Mouse (Mus musculus) neutrophil, adult 5-6 weeks (primary cell): ENCODE data around the gene Sema6c. TPM values are rescaled to one million over a fixed set of nuclear protein-coding genes. Genes with fewer than 3 reads are reported as not detected.
"Not testable (repeated sequence)": the region's sequence is repeated elsewhere in the genome, so short reads cannot be mapped to it uniquely, and the experiment has no call there.

Source experiments
- ATAC-seq: fragments of 151-379, 151-347 bp; 2 replicates; pipeline ENCODE4 v1.8.0; 2017; ENCODE audit warnings: mild to moderate bottlenecking, moderate TSS enrichment; ENCODE audit not compliant: insufficient number of reproducible peaks, poor library complexity, low FRiP score, severe bottlenecking; ENCODE audit errors: extremely low read depth
- total RNA-seq: library from RNA; stranded (forward); fragments of 200-1000 nt; gene quantifications from 2 replicates; pipeline ENCODE4 v1.2.3, GENCODE M21; 2017

The Sema6c gene
- total RNA-seq: 0.49 TPM in 1 of 2 replicates, not detected in the other

GRCm38 (mm10) chr3:95159987-95160963 lies at the start of gene Sema6c:
Gene Sema6c, plus strand, starts transcription at chr3:95160457.
- peak; percentile 98 for ATAC-seq

- ATAC-seq: peak; percentile 87
Observed at GRCm38 (mm10) chr3:95110911-95111726, 49.1 kb upstream of the Sema6c start, which contains the start of gene Vps72. Gene Vps72, plus strand, starts transcription at chr3:95111022.

- ATAC-seq: no peak
Observed at GRCm38 (mm10) chr3:95112760-95113159, 47.5 kb upstream of the Sema6c start.

GRCm38 (mm10) chr3:95117751-95118150 lies 42.5 kb upstream of the Sema6c start:
- no peak for ATAC-seq

GRCm38 (mm10) chr3:95121580-95121979 lies 38.7 kb upstream of the Sema6c start:
- no peak for ATAC-seq

- peak; percentile 42; the same call in 1 of the 2 replicates for ATAC-seq
Observed at GRCm38 (mm10) chr3:95124246-95124645, 36.0 kb upstream of the Sema6c start, which contains the start of gene Tmod4. Gene Tmod4, plus strand, starts transcription at chr3:95124476.

- no peak for ATAC-seq
Observed at GRCm38 (mm10) chr3:95124972-95125371, 35.3 kb upstream of the Sema6c start.

- ATAC-seq: no peak
Observed at GRCm38 (mm10) chr3:95129226-95129651, 31.0 kb upstream of the Sema6c start.

GRCm38 (mm10) chr3:95130081-95130480 lies 30.2 kb upstream of the Sema6c start:
- no peak for ATAC-seq

GRCm38 (mm10) chr3:95132389-95132788 lies 27.9 kb upstream of the Sema6c start:
- ATAC-seq: not testable (repeated sequence)

- no peak for ATAC-seq
Observed at GRCm38 (mm10) chr3:95133176-95133575, 27.1 kb upstream of the Sema6c start.

GRCm38 (mm10) chr3:95133680-95134101 lies 26.6 kb upstream of the Sema6c start, which contains the start of the genes Scnm1 and Lysmd1:
Gene Scnm1, minus strand, starts transcription at chr3:95134011.
Gene Lysmd1, plus strand, starts transcription at chr3:95134088.
- peak; percentile 94 for ATAC-seq

GRCm38 (mm10) chr3:95134133-95134532 lies 26.1 kb upstream of the Sema6c start:
- not testable (repeated sequence) for ATAC-seq

GRCm38 (mm10) chr3:95135023-95135422 lies 25.2 kb upstream of the Sema6c start:
- no peak for ATAC-seq

- no peak for ATAC-seq
Observed at GRCm38 (mm10) chr3:95135433-95136052, 24.7 kb upstream of the Sema6c start.

GRCm38 (mm10) chr3:95136336-95136735 lies 23.9 kb upstream of the Sema6c start:
- ATAC-seq: no peak

- no peak for ATAC-seq
Observed at GRCm38 (mm10) chr3:95139586-95140288, 20.5 kb upstream of the Sema6c start.

- ATAC-seq: no peak
Observed at GRCm38 (mm10) chr3:95140289-95140595, 20.0 kb upstream of the Sema6c start.
